Mouse (Mus musculus): ENCODE data around the gene Trim71. TPM values are rescaled to one million over a fixed set of nuclear protein-coding genes. Genes with fewer than 3 reads are reported as not detected.

Gene Trim71
- polyA plus RNA-seq, 1 experiment from 2014 or later, result 0.03 TPM

- Histone ChIP-seq H3K4me1 (ENCODE audit: control insufficient read depth, insufficient read depth, low read length) (peaks cover 3% of the 10 kb centered on the region; the same call in 1 of the 2 replicates), H3K27me3 (ENCODE audit: control insufficient read depth, insufficient read depth, low read length) (no peaks in the 10 kb centered on the region), H3K9me3 (replicated peaks; ENCODE audit: control insufficient read depth, low read length) (no peaks in the 10 kb centered on the region), H3K4me2 (ENCODE audit: low read depth, low read length) (peak overlapping the region; percentile 98), H3K4me3 (ENCODE audit: low read length) (peak overlapping the region; percentile 56), H3K27ac (ENCODE audit: low read length) (no peak overlapping the region), H3K36me3 (ENCODE audit: control insufficient read depth, insufficient read depth) (peaks cover 11% of the 10 kb centered on the region), H3K9ac (ENCODE audit: low read length) (peak overlapping the region; percentile 50)
- WGBS, result under 1% methylated on average over 23 of the region's 23 CpGs
- ATAC-seq (replicated peaks; ENCODE audit: extremely low read depth, insufficient read depth, low FRiP score), result peak; percentile 74
Measured at GRCm38 (mm10) chr9:114583812-114584182, 19.6 kb upstream of the Trim71 start.

- Histone ChIP-seq H3K9me3 (replicated peaks; ENCODE audit: control insufficient read depth, low read length) (no peaks in the 10 kb centered on the region), H3K4me3 (ENCODE audit: low read length) (no peak overlapping the region), H3K4me1 (ENCODE audit: control insufficient read depth, insufficient read depth, low read length) (no peaks in the 10 kb centered on the region), H3K36me3 (ENCODE audit: control insufficient read depth, insufficient read depth) (no peaks in the 10 kb centered on the region), H3K27me3 (ENCODE audit: control insufficient read depth, insufficient read depth, low read length) (no peaks in the 10 kb centered on the region), H3K9ac (ENCODE audit: low read length) (no peak overlapping the region), H3K4me2 (ENCODE audit: low read depth, low read length) (peak overlapping the region; percentile 22; the same call in 1 of the 2 replicates), H3K27ac (ENCODE audit: low read length) (no peak overlapping the region)
- 29% methylated on average over 11 of the region's 11 CpGs for WGBS
- ATAC-seq (replicated peaks; ENCODE audit: extremely low read depth, insufficient read depth, low FRiP score), result no peak
Measured at GRCm38 (mm10) chr9:114578646-114579045, 14.5 kb upstream of the Trim71 start.

GRCm38 (mm10) chr9:114576001-114576400, 11.8 kb upstream of the Trim71 start:
- Histone ChIP-seq H3K9me3 (replicated peaks; ENCODE audit: control insufficient read depth, low read length) (no peaks in the 10 kb centered on the region), H3K4me2 (ENCODE audit: low read depth, low read length) (no peak overlapping the region), H3K36me3 (ENCODE audit: control insufficient read depth, insufficient read depth) (no peaks in the 10 kb centered on the region), H3K4me1 (ENCODE audit: control insufficient read depth, insufficient read depth, low read length) (no peaks in the 10 kb centered on the region), H3K4me3 (ENCODE audit: low read length) (no peak overlapping the region), H3K9ac (ENCODE audit: low read length) (no peak overlapping the region), H3K27ac (ENCODE audit: low read length) (no peak overlapping the region), H3K27me3 (ENCODE audit: control insufficient read depth, insufficient read depth, low read length) (no peaks in the 10 kb centered on the region)
- ATAC-seq (replicated peaks; ENCODE audit: extremely low read depth, insufficient read depth, low FRiP score), result no peak
- 82% methylated on average over 1 of the region's 1 CpGs for WGBS

- 53% methylated on average over 5 of the region's 5 CpGs for WGBS
- H3K4me3 ChIP-seq (ENCODE audit: low read length), result no peak overlapping the region
- H3K9ac ChIP-seq (ENCODE audit: low read length), result no peak overlapping the region
- no peaks in the 10 kb centered on the region for H3K9me3 ChIP-seq (replicated peaks; ENCODE audit: control insufficient read depth, low read length)
- no peak for ATAC-seq (replicated peaks; ENCODE audit: extremely low read depth, insufficient read depth, low FRiP score)
- H3K27ac ChIP-seq (ENCODE audit: low read length), result no peak overlapping the region
- no peaks in the 10 kb centered on the region for H3K27me3 ChIP-seq (ENCODE audit: control insufficient read depth, insufficient read depth, low read length)
- H3K36me3 ChIP-seq (ENCODE audit: control insufficient read depth, insufficient read depth), result no peaks in the 10 kb centered on the region
- H3K4me1 ChIP-seq (ENCODE audit: control insufficient read depth, insufficient read depth, low read length), result no peaks in the 10 kb centered on the region
- no peak overlapping the region for H3K4me2 ChIP-seq (ENCODE audit: low read depth, low read length)
Measured at GRCm38 (mm10) chr9:114573528-114573927, 9.4 kb upstream of the Trim71 start.

GRCm38 (mm10) chr9:114568682-114569474, 4.7 kb upstream of the Trim71 start:
- peaks cover 6% of the 10 kb centered on the region; the same call in 1 of the 2 replicates for H3K4me1 ChIP-seq (ENCODE audit: control insufficient read depth, insufficient read depth, low read length)
- no peak overlapping the region for H3K9ac ChIP-seq (ENCODE audit: low read length)
- 82% methylated on average over 5 of the region's 5 CpGs for WGBS
- H3K27me3 ChIP-seq (ENCODE audit: control insufficient read depth, insufficient read depth, low read length), result peaks cover 15% of the 10 kb centered on the region
- H3K4me3 ChIP-seq (ENCODE audit: low read length), result no peak overlapping the region
- no peak overlapping the region for H3K27ac ChIP-seq (ENCODE audit: low read length)
- H3K4me2 ChIP-seq (ENCODE audit: low read depth, low read length), result no peak overlapping the region
- no peak for ATAC-seq (replicated peaks; ENCODE audit: extremely low read depth, insufficient read depth, low FRiP score)
- H3K9me3 ChIP-seq (replicated peaks; ENCODE audit: control insufficient read depth, low read length), result no peaks in the 10 kb centered on the region; the same call in 1 of the 2 replicates
- H3K36me3 ChIP-seq (ENCODE audit: control insufficient read depth, insufficient read depth), result no peaks in the 10 kb centered on the region

- no peak overlapping the region for H3K27ac ChIP-seq (ENCODE audit: low read length)
- H3K9me3 ChIP-seq (replicated peaks; ENCODE audit: control insufficient read depth, low read length), result no peaks in the 10 kb centered on the region; the same call in 1 of the 2 replicates
- WGBS, result 3% methylated on average over 10 of the region's 10 CpGs
- H3K4me1 ChIP-seq (ENCODE audit: control insufficient read depth, insufficient read depth, low read length), result peaks cover 13% of the 10 kb centered on the region; the same call in 1 of the 2 replicates
- no peak overlapping the region; the same call in 1 of the 2 replicates for H3K9ac ChIP-seq (ENCODE audit: low read length)
- no peak for ATAC-seq (replicated peaks; ENCODE audit: extremely low read depth, insufficient read depth, low FRiP score)
- H3K27me3 ChIP-seq (ENCODE audit: control insufficient read depth, insufficient read depth, low read length), result peaks cover 57% of the 10 kb centered on the region
- peak overlapping the region; percentile 63 for H3K4me3 ChIP-seq (ENCODE audit: low read length)
- H3K4me2 ChIP-seq (ENCODE audit: low read depth, low read length), result peak overlapping the region; percentile 94
- no peaks in the 10 kb centered on the region for H3K36me3 ChIP-seq (ENCODE audit: control insufficient read depth, insufficient read depth)
Measured at GRCm38 (mm10) chr9:114564667-114565066, 498 bp upstream of the Trim71 start.

GRCm38 (mm10) chr9:114562919-114563751, 1.0 kb downstream of the Trim71 start:
- ATAC-seq (replicated peaks; ENCODE audit: extremely low read depth, insufficient read depth, low FRiP score), result no peak

GRCm38 (mm10) chr9:114562031-114562918, 1.9 kb downstream of the Trim71 start:
- no peak overlapping the region for H3K27ac ChIP-seq (ENCODE audit: low read length)
- peaks cover 13% of the 10 kb centered on the region; the same call in 1 of the 2 replicates for H3K4me1 ChIP-seq (ENCODE audit: control insufficient read depth, insufficient read depth, low read length)
- no peak for ATAC-seq (replicated peaks; ENCODE audit: extremely low read depth, insufficient read depth, low FRiP score)
- 1% methylated on average over 88 of the region's 101 CpGs for WGBS
- H3K27me3 ChIP-seq (ENCODE audit: control insufficient read depth, insufficient read depth, low read length), result peaks cover 69% of the 10 kb centered on the region
- no peaks in the 10 kb centered on the region for H3K36me3 ChIP-seq (ENCODE audit: control insufficient read depth, insufficient read depth)
- H3K4me2 ChIP-seq (ENCODE audit: low read depth, low read length), result peak overlapping the region; percentile 94
- H3K9me3 ChIP-seq (replicated peaks; ENCODE audit: control insufficient read depth, low read length), result no peaks in the 10 kb centered on the region; the same call in 1 of the 2 replicates
- H3K9ac ChIP-seq (ENCODE audit: low read length), result no peak overlapping the region
- H3K4me3 ChIP-seq (ENCODE audit: low read length), result peak overlapping the region; percentile 63

More at GRCm38 (mm10) chr9:114562919-114563751, 1.0 kb downstream of the Trim71 start:
- Histone ChIP-seq H3K4me1 (ENCODE audit: control insufficient read depth, insufficient read depth, low read length) (peaks cover 13% of the 10 kb centered on the region; the same call in 1 of the 2 replicates), H3K36me3 (ENCODE audit: control insufficient read depth, insufficient read depth) (no peaks in the 10 kb centered on the region), H3K4me2 (ENCODE audit: low read depth, low read length) (peak overlapping the region; percentile 94), H3K27ac (ENCODE audit: low read length) (no peak overlapping the region), H3K4me3 (ENCODE audit: low read length) (peak overlapping the region; percentile 63), H3K9ac (ENCODE audit: low read length) (peak overlapping the region; percentile 59; the same call in 1 of the 2 replicates), H3K9me3 (replicated peaks; ENCODE audit: control insufficient read depth, low read length) (no peaks in the 10 kb centered on the region; the same call in 1 of the 2 replicates), H3K27me3 (ENCODE audit: control insufficient read depth, insufficient read depth, low read length) (peaks cover 71% of the 10 kb centered on the region)
- WGBS, result under 1% methylated on average over 122 of the region's 122 CpGs

Data from heart, embryonic 16.5 days (tissue).